Mouse (Mus musculus): ENCODE data around the gene Tgfbr2.

DNA sequence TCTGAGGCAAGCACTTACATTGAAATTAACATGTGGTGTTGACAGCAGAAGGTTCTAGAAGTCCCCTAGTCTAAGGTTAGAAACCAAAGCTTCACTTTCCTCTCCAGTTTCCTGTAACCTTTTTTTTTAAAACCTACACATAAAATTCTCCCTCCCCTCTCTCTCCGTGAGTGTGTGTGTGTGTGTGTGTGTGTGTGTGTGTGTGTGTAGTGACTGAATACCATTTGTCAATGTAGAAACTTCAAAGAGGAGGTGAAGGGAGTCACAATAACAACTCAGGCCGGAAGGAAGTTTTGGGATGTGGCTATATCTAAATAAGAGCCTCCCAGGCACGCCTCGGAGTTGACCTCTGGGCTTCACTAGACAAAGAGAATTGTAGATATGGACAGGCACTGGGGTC lies 60.8 kb downstream of the Tgfbr2 start:
- TF ChIP-seq CTCF (IDR thresholded peaks at IDR 0.05 in 2 of 3, conservative IDR thresholded peaks at IDR 0.05 in 1 of 3; ENCODE audit: control insufficient read depth in 1 of 3, insufficient read depth in 1 of 3, low read depth in 2 of 3, low read length in 3 of 3, poor library complexity in 1 of 3, severe bottlenecking in 1 of 3) (no peak), MYB (IDR thresholded peaks at IDR 0.05; ENCODE audit: low read depth, low read length) (no peak), TAL1 (IDR thresholded peaks at IDR 0.05; ENCODE audit: low read length) (no peak), EP300 (IDR thresholded peaks at IDR 0.05; ENCODE audit: low read depth in 1 of 2, low read length in 2 of 2) (no peak), POLR2A (IDR thresholded peaks at IDR 0.05; ENCODE audit: control insufficient read depth in 1 of 2, insufficient read depth in 1 of 2, low read depth in 1 of 2, low read length in 2 of 2, poor library complexity in 1 of 2) (no peak), JUND (IDR thresholded peaks at IDR 0.05; ENCODE audit: low read depth, low read length) (no peak), RCOR1 (IDR thresholded peaks at IDR 0.05; ENCODE audit: low read depth, low read length) (no peak), TCF12 (IDR thresholded peaks at IDR 0.05; ENCODE audit: low read depth, low read length) (no peak), POLR2AphosphoS2 (IDR thresholded peaks at IDR 0.05; ENCODE audit: low read length) (no peak), MXI1 (IDR thresholded peaks at IDR 0.05; ENCODE audit: low read depth, low read length) (no peak), ZMIZ1 (IDR thresholded peaks at IDR 0.05; ENCODE audit: low read depth, low read length) (no peak)
